Mouse (Mus musculus) bone marrow macrophage, adult 2 months (primary cell): ENCODE results near the gene Dmd. TPM values are rescaled to one million over a fixed set of nuclear protein-coding genes. Genes with fewer than 3 reads are reported as not detected.

Experiments used
- H3K27ac ChIP-seq: 2 replicates; pipeline ENCODE4 v1.5.1; 2012; ENCODE audit warnings: low read depth, low read length; ENCODE audit not compliant: insufficient read depth
- H3K4me1 ChIP-seq: 2 replicates; pipeline ENCODE4 v1.6.1; 2012; ENCODE audit warnings: low read length; ENCODE audit not compliant: control insufficient read depth, insufficient read depth
- H3K4me3 ChIP-seq: 2 replicates; pipeline ENCODE4 v1.5.1; 2012; ENCODE audit warnings: mild to moderate bottlenecking, low read length, moderate library complexity; ENCODE audit not compliant: insufficient read depth
- CTCF ChIP-seq: IDR thresholded peaks from 2 replicates; pipeline ENCODE4 v1.5.1; 2012; ENCODE audit warnings: low read depth, mild to moderate bottlenecking, low read length, moderate library complexity
- POLR2A ChIP-seq: IDR thresholded peaks from 2 replicates; pipeline ENCODE4 v1.6.1; 2012; ENCODE audit warnings: mild to moderate bottlenecking, low read depth, low read length, borderline replicate concordance
- polyA plus RNA-seq: library from polyadenylated mRNA; stranded (reverse); fragments of >200 nt; gene quantifications from 2 replicates; pipeline ENCODE4 v1.2.4, GENCODE M21; 2012; ENCODE audit not compliant: missing spikeins, insufficient read depth, insufficient read length

Gene Dmd
- polyA plus RNA-seq, 1 experiment = 0.23 TPM

GRCm38 (mm10) chrX:85249379-85249778 lies 2300.7 kb downstream of the Dmd start, which contains the start of gene Fthl17a:
Fthl17a (plus strand) TSS chrX:85249679.
- TF ChIP-seq CTCF (no peak), POLR2A (no peak)
- Histone ChIP-seq H3K27ac (no peak within 1 kb of the TSS), H3K4me1 (no peaks in the 10 kb centered on the region), H3K4me3 (no peak within 1 kb of the TSS)
